Mouse (Mus musculus) neural tube, embryonic 15.5 days (tissue): ENCODE data around the gene Olfr605. TPM values are rescaled to one million over a fixed set of nuclear protein-coding genes. Genes with fewer than 3 reads are reported as not detected.
"Not testable (repeated sequence)": the region's sequence is repeated elsewhere in the genome, so short reads cannot be mapped to it uniquely, and the experiment has no call there.

ENCODE experiments used
- ATAC-seq: fragments of 200-750 bp; cut with Nextera tagmentation; 2 replicates; pipeline ENCODE4 v1.8.0; 2017; ENCODE audit warnings: mild to moderate bottlenecking, moderate TSS enrichment, moderate library complexity; ENCODE audit not compliant: low FRiP score
- H3K27ac ChIP-seq: fragments of 300-500 bp; sonication (generic); replicated peaks from 2 replicates; pipeline ENCODE4 v1.5.1; 2015; ENCODE audit warnings: mild to moderate bottlenecking, inconsistent platforms
- H3K27me3 ChIP-seq: fragments of 300-500 bp; sonication (generic); replicated peaks from 2 replicates; pipeline ENCODE4 v1.6.1; 2015; ENCODE audit warnings: inconsistent platforms
- H3K36me3 ChIP-seq: fragments of 300-500 bp; sonication (generic); 2 replicates; pipeline ENCODE4 v1.6.1; 2015; ENCODE audit warnings: inconsistent platforms
- H3K4me1 ChIP-seq: fragments of 300-500 bp; sonication (generic); 2 replicates; pipeline ENCODE4 v1.6.1; 2015; ENCODE audit warnings: inconsistent platforms
- H3K4me2 ChIP-seq: fragments of 300-500 bp; sonication (generic); 2 replicates; pipeline ENCODE4 v1.6.1; 2015; ENCODE audit warnings: inconsistent platforms, mild to moderate bottlenecking, moderate library complexity
- H3K4me3 ChIP-seq: fragments of 300-500 bp; sonication (generic); replicated peaks from 2 replicates; pipeline ENCODE4 v1.5.1; 2015; ENCODE audit warnings: mild to moderate bottlenecking, inconsistent platforms
- H3K9ac ChIP-seq: fragments of 300-500 bp; sonication (generic); replicated peaks from 2 replicates; pipeline ENCODE4 v1.6.1; 2015; ENCODE audit warnings: mild to moderate bottlenecking, inconsistent platforms
- H3K9me3 ChIP-seq: fragments of 300-500 bp; sonication (generic); replicated peaks from 2 replicates; pipeline ENCODE4 v1.6.1; 2016; ENCODE audit warnings: inconsistent platforms
- WGBS: fragments of 180-500 bp; shearing (Covaris S2); methylation state at CpG from one replicate; pipeline ENCODE4 v1.1.7; 2015; ENCODE audit warnings: mixed read lengths; 5-methylcytosine and 5-hydroxymethylcytosine counted together
- microRNA-seq: library from miRNA; unstranded; fragments of <30 nt; microRNA quantifications from one replicate; pipeline ENCODE4, GENCODE M21; 2017
- polyA plus RNA-seq: library from polyadenylated mRNA; unstranded; fragments of >200 nt; fragmentation: Nextera tagmentation; extraction: Ambion mirVana; gene quantifications from 2 replicates; pipeline ENCODE4 v1.2.1, GENCODE M21; 2015

Olfr605 gene
- not detected in 2 replicates for polyA plus RNA-seq

- Histone ChIP-seq H3K27me3 (no peaks in the 10 kb centered on the region), H3K4me1 (no peaks in the 10 kb centered on the region), H3K36me3 (no peaks in the 10 kb centered on the region), H3K9me3 (no peaks in the 10 kb centered on the region), H3K4me2 (no peak within 1 kb of the TSS), H3K27ac (no peak within 1 kb of the TSS), H3K9ac (no peak within 1 kb of the TSS), H3K4me3 (no peak within 1 kb of the TSS)
- WGBS, result 84% methylated on average over 1 of the region's 1 CpGs
- no peak for ATAC-seq
Observed at GRCm38 (mm10) chr7:103445339-103445738, at the start of gene Olfr605. Olfr605 (minus strand) TSS chr7:103445439.

GRCm38 (mm10) chr7:103477106-103477505, 31.9 kb upstream of the Olfr605 start:
- H3K4me1 ChIP-seq, H3K9me3 ChIP-seq, H3K4me2 ChIP-seq, H3K27me3 ChIP-seq, H3K36me3 ChIP-seq, H3K9ac ChIP-seq, ATAC-seq, H3K27ac ChIP-seq, H3K4me3 ChIP-seq: not testable (repeated sequence)
- 84% methylated on average over 9 of the region's 9 CpGs for WGBS

GRCm38 (mm10) chr7:103469577-103469976, 24.3 kb upstream of the Olfr605 start, which contains the start of gene Olfr608:
Olfr608 (plus strand) TSS chr7:103469877.
- Histone ChIP-seq H3K9ac (no peak within 1 kb of the TSS), H3K4me2 (no peak within 1 kb of the TSS), H3K9me3 (no peaks in the 10 kb centered on the region), H3K36me3 (no peaks in the 10 kb centered on the region), H3K27me3 (no peaks in the 10 kb centered on the region), H3K4me3 (no peak within 1 kb of the TSS), H3K27ac (no peak within 1 kb of the TSS), H3K4me1 (no peaks in the 10 kb centered on the region)
- no peak for ATAC-seq

- H3K4me1 ChIP-seq, result no peaks in the 10 kb centered on the region
- WGBS, result 93% methylated on average over 5 of the region's 5 CpGs
- H3K9me3 ChIP-seq, result no peaks in the 10 kb centered on the region
Observed at GRCm38 (mm10) chr7:103460590-103460989, 15.4 kb upstream of the Olfr605 start.

GRCm38 (mm10) chr7:103448746-103449145, 3.5 kb upstream of the Olfr605 start, which contains the start of gene Olfr606:
Olfr606 (plus strand) TSS chr7:103449046.
- no peak within 1 kb of the TSS for H3K9ac ChIP-seq
- no peaks in the 10 kb centered on the region for H3K27me3 ChIP-seq
- no peak within 1 kb of the TSS for H3K27ac ChIP-seq
- H3K9me3 ChIP-seq, result no peaks in the 10 kb centered on the region
- H3K4me1 ChIP-seq, result no peaks in the 10 kb centered on the region
- 94% methylated on average over 2 of the region's 2 CpGs for WGBS
- H3K36me3 ChIP-seq, result no peaks in the 10 kb centered on the region
- ATAC-seq, result no peak
- no peak within 1 kb of the TSS for H3K4me2 ChIP-seq
- no peak within 1 kb of the TSS for H3K4me3 ChIP-seq

More at GRCm38 (mm10) chr7:103460590-103460989, 15.4 kb upstream of the Olfr605 start:
- Histone ChIP-seq H3K27ac (no peak overlapping the region), H3K9ac (no peak overlapping the region), H3K4me3 (no peak overlapping the region), H3K36me3 (no peaks in the 10 kb centered on the region), H3K27me3 (no peaks in the 10 kb centered on the region), H3K4me2 (no peak overlapping the region)
- ATAC-seq, result no peak

- not testable (repeated sequence) for H3K4me1 ChIP-seq, H3K4me3 ChIP-seq, H3K36me3 ChIP-seq, H3K9ac ChIP-seq, H3K4me2 ChIP-seq, H3K27ac ChIP-seq, H3K27me3 ChIP-seq, ATAC-seq, H3K9me3 ChIP-seq
- 64% methylated on average over 1 of the region's 1 CpGs for WGBS
Observed at GRCm38 (mm10) chr7:103414772-103415171, 30.5 kb downstream of the Olfr605 start, which contains the start of gene Usp17lc. Usp17lc (plus strand) TSS chr7:103415072.

GRCm38 (mm10) chr7:103406521-103407055, 38.7 kb downstream of the Olfr605 start:
- not testable (repeated sequence) for H3K9ac ChIP-seq, H3K4me2 ChIP-seq, H3K27me3 ChIP-seq, H3K36me3 ChIP-seq, H3K27ac ChIP-seq, ATAC-seq, H3K4me1 ChIP-seq, H3K9me3 ChIP-seq, H3K4me3 ChIP-seq
- 69% methylated on average over 3 of the region's 3 CpGs for WGBS

- Histone ChIP-seq H3K36me3 (no peaks in the 10 kb centered on the region), H3K4me1 (no peaks in the 10 kb centered on the region), H3K9me3 (no peaks in the 10 kb centered on the region), H3K27me3 (no peaks in the 10 kb centered on the region), H3K27ac (no peak overlapping the region), H3K4me2 (no peak overlapping the region), H3K4me3 (no peak overlapping the region), H3K9ac (no peak overlapping the region)
- ATAC-seq, result no peak
- 0% methylated on average over 1 of the region's 1 CpGs for WGBS
Observed at GRCm38 (mm10) chr7:103398981-103399380, 46.3 kb downstream of the Olfr605 start.

GRCm38 (mm10) chr7:103397758-103398157, 47.5 kb downstream of the Olfr605 start:
- no peaks in the 10 kb centered on the region for H3K27me3 ChIP-seq
- no peak overlapping the region for H3K4me2 ChIP-seq
- no peaks in the 10 kb centered on the region for H3K4me1 ChIP-seq
- no peaks in the 10 kb centered on the region for H3K36me3 ChIP-seq
- H3K9me3 ChIP-seq, result no peaks in the 10 kb centered on the region
- H3K27ac ChIP-seq, result no peak overlapping the region
- H3K4me3 ChIP-seq, result no peak overlapping the region
- no peak for ATAC-seq
- H3K9ac ChIP-seq, result no peak overlapping the region

Small RNAs within 50 kb of the gene (microRNA-seq; reads per million reads assigned to microRNA genes)
- not detected for gene Gm25774

Other genes with a start within 250 kb of the Olfr605 start
- gene Olfr593, start 233.6 kb downstream of the Olfr605 start, polyA plus RNA-seq, result not detected in 2 replicates
- gene Olfr594, start 228.4 kb downstream of the Olfr605 start, polyA plus RNA-seq, result not detected in 2 replicates
- not detected in 2 replicates for gene Usp17ld, start 192.9 kb downstream of the Olfr605 start, polyA plus RNA-seq
- not detected in 2 replicates for gene Olfr596, start 139.8 kb downstream of the Olfr605 start, polyA plus RNA-seq
- not detected in 2 replicates for gene Olfr597, start 129.1 kb downstream of the Olfr605 start, polyA plus RNA-seq
- gene Olfr598, start 121.9 kb downstream of the Olfr605 start, polyA plus RNA-seq, result not detected in 2 replicates
- not detected in 2 replicates for gene Olfr599, start 109.5 kb downstream of the Olfr605 start, polyA plus RNA-seq
- not detected in 2 replicates for gene Olfr600, start 95.8 kb downstream of the Olfr605 start, polyA plus RNA-seq
- gene Olfr601, start 82.8 kb downstream of the Olfr605 start, polyA plus RNA-seq, result not detected in 2 replicates
- not detected in 2 replicates for gene Olfr603, start 59.3 kb downstream of the Olfr605 start, polyA plus RNA-seq
- gene Usp17lc, start 30.4 kb downstream of the Olfr605 start, polyA plus RNA-seq, result not detected in 2 replicates
- gene Olfr606, start 3.6 kb upstream of the Olfr605 start, polyA plus RNA-seq, result not detected in 2 replicates
- gene Olfr607, start 18.7 kb upstream of the Olfr605 start, polyA plus RNA-seq, result not detected in 2 replicates
- gene Olfr608, start 24.4 kb upstream of the Olfr605 start, polyA plus RNA-seq, result not detected in 2 replicates
- gene Olfr609, start 52.6 kb upstream of the Olfr605 start, polyA plus RNA-seq, result not detected in 2 replicates
- not detected in 2 replicates for gene Olfr610, start 66.7 kb upstream of the Olfr605 start, polyA plus RNA-seq
- not detected in 2 replicates for gene Olfr611, start 75.4 kb upstream of the Olfr605 start, polyA plus RNA-seq
- gene Olfr612, start 97.3 kb upstream of the Olfr605 start, polyA plus RNA-seq, result not detected in 2 replicates
- gene Olfr613, start 102.6 kb upstream of the Olfr605 start, polyA plus RNA-seq, result not detected in 2 replicates
- not detected in 2 replicates for gene Olfr615, start 110.6 kb upstream of the Olfr605 start, polyA plus RNA-seq
- gene Olfr616, start 123.7 kb upstream of the Olfr605 start, polyA plus RNA-seq, result not detected in 2 replicates
- not detected in 2 replicates for gene Olfr617, start 127.6 kb upstream of the Olfr605 start, polyA plus RNA-seq
- gene Olfr618, start 144.7 kb upstream of the Olfr605 start, polyA plus RNA-seq, result not detected in 2 replicates
- not detected in 2 replicates for gene Olfr619, start 155.1 kb upstream of the Olfr605 start, polyA plus RNA-seq
- not detected in 2 replicates for gene Olfr620, start 167.1 kb upstream of the Olfr605 start, polyA plus RNA-seq
- gene Olfr622, start 197.3 kb upstream of the Olfr605 start, polyA plus RNA-seq, result not detected in 2 replicates
- not detected in 2 replicates for gene Olfr623, start 218.3 kb upstream of the Olfr605 start, polyA plus RNA-seq
- gene Olfr624, start 225.8 kb upstream of the Olfr605 start, polyA plus RNA-seq, result 0.03 TPM in 1 of 2 replicates, not detected in the other
- not detected in 2 replicates for gene Olfr625-ps1, start 237.3 kb upstream of the Olfr605 start, polyA plus RNA-seq